Mouse (Mus musculus) 416B (cell line): ENCODE results near the gene B3gnt2.

Experiments
- DNase-seq: peaks from one replicate; pipeline ENCODE4 v3.0.0; 2011; ENCODE audit warnings: low read depth

Gene B3gnt2

DNA sequence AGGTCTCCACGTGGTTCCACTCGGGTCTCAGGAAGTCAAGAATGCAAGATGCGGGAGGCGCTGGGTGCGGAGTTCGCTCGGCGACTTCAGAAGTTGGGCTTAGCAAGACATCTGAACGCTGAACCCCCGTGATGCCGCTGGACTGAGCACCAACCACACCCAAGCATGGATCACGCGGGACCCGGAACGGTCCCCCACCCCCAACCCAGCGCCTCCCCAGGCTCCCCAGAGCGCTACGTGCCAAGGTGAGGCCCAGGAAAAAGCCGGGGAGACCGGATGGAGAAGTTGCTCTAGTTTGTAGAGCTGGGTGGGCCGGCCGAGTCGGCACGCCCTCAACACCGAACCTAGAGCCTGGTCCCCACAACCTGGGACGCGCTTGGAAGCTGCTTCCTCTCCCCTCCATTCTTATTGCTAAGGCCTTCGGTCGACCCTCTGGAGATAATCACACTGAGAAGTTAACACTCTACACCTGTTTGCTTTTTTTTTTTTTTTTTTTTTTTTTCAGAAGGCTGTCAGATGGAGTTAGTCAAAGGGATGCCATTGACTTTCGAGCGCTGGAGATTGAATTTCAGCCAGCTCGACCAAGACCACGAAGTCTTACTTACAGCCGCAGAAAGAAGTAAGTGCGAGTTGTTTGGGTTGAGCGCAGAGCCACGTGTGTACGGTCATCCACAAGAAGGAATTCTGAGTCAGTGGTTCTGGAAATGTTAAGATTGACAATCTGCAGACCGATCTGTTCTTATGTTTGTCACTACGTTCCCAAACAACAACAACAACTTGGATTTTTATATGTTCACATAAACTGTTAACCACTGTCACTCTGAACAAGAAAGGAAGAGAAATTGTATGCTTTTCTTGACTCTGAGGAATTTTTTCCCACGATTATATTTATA, at the start of gene B3gnt2:
TSS of gene B3gnt2 (minus strand) at position 627 of the 893 bp plus-strand sequence.
- no peak for DNase-seq

DNA sequence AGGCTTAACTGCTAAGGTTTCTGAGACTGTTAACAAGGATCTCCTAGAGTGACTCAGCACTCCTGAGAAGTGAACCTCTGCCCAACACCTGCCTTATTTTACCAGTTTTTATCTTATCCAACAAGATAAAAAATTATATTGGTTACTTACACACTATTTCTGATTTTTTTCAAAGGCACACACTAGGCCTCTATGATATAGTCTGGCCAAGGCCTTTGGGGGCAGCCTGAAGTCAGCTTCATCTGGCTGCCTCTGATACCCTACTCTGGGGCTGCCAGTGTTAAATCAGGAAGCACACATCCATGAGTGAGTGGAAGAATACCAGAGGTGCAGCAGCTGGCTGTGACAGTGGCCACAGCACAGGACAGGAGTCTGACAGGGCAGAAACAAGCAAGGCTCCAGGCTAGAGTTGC, 45.7 kb upstream of the B3gnt2 start:
- no peak for DNase-seq

DNA sequence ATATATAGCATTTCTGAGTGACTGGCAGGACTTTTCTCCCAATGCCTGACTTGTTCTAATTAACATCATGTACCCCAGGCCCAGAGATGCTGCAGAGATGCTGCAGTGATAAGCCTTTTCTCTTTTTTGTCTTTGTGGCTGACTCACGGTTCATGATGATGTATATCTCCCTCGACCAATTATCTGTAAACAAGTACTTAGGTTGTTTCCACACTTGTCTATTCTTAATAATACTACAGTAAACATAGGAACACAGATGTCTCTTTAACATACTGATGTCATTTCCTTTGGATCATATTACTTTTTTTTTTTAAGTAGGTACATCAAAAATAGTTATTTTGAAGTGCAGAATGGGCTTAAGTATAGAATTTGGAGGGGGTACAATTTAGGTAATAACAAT, 42.2 kb upstream of the B3gnt2 start:
- no peak for DNase-seq

DNA sequence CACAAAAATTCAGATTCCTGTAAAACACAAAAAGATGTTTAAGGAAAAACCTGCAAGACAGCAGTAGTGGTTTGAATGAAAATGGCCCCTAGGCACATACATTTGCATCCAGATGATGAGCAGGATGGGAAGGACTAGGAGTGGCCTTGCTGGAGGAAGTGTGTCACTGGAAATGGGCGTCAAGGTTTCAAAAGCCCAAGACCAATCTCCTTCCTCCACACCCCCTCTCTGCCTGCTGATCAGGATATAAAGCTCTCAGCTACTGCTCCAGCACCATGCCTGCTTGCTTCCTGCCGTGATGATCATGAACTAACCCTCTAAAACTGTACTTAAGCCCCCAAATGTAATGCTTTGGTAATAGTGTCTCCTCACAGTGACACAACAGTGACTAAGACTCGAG, 39.3 kb upstream of the B3gnt2 start:
- DNase-seq: peak; percentile 59

DNA sequence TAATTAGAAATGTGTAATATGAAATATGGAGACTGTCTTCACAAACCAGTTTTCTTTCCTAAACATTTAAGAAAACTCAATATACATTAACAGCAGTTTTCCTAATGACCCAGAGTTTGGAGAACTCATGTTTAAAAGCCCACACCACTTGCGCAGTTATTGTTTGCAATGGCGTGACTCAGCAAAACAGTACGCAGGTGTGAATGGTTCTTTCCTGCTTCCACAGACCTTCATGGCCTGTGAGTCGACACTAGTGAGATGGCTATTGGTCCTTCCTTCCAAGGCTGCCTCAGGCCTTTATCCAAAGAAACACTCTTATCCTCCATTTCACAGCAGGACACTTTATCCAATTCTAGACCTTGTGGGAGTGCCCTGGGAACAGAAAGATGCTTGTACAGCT, 36.9 kb upstream of the B3gnt2 start:
- no peak for DNase-seq

DNA sequence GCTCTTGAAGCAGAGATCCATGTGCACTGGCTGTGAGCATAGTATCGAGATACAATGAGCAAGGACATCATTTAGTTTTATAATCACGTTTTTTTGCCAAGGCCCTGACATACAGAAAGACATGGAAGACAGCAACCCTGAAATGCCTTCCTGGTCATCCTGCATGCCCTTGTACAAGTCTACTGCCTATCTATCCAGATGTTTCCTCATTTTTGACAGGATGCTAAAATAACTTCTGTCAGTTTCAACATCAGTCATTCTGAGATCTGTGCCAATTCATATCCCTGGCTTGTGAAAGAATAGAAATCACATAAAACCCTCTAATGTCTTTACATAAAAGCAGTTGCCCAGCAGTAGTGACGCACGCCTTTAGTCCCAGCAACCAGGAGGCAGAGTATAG, 36.4 kb upstream of the B3gnt2 start:
- peak; percentile 60 for DNase-seq

DNA sequence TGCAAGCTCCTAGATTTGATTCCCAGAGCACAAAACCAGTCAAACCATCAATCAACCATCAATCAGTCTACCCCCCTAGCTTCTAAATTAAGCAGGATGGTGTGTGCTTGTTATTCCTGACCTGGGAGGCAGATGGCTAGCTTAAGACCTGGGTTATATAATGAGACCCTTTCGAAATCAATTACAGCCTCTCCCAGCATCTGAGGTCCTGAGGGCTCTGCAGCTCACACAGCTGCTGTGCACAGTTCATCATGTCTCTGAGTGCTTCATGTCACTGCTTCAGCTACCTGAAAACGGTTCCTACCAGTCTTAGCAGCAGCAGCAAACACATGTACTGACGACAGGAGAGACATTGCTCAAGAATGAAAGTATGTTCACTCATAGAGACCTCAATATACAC, 32.3 kb upstream of the B3gnt2 start:
- DNase-seq: no peak

DNA sequence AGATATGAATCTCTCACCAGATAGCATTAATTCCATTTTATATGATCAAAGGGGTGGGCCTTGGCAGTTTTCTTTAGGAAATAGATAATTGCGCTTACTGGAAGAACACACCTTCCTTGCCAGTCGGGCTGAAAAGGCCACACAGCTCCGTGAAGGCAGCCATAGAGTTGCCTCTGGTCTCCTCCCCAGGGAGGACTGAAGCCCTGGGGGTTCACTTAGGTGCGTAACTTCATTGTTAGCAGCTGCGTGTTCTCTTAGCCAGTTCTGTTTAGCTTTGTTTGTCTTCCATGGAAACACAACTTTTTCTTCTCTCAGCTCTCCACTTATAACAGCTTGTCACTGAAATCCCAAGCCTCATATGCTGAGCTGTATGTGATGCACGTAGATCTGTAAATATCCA, 31.7 kb upstream of the B3gnt2 start:
- no peak for DNase-seq

DNA sequence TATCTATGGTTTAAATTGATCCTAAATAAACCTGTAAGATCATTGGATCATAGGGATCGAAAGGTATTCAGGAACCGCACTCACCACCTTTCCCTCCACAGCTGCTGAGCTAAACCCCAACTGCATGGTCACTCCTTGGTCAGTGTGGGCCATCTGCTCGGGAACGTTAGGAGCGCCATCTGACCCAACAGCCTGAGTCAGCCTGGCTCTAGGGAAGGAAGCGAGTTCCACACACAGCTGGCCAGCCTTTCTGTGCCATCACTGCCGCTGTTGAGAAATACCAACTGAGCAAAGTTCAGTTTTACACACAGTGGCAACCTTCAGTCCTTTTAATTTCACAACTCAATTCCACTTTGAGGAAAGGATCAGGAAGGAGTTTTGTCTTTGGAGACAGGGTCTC, 31.1 kb upstream of the B3gnt2 start:
- DNase-seq: peak; percentile 79

DNA sequence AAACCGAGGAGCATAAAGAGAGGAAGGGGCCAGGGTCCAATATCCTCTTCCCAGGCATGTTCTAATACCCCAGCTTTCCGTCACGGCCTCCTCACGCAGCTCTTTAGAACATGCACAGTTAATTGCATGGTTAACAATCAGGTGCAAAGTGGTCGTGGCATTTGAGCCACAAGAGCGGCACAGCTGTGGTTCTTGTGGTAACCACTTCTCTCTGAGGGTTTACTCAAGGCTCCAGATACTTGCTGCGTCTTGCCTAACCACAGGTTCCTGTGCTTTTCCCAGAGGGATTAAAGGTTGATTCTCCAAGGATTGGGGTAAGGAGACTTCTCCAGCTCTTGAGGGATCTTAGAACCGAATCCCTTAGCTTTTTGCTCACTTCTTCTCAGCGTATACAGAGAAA, 30.5 kb upstream of the B3gnt2 start:
- peak; percentile 62 for DNase-seq

DNA sequence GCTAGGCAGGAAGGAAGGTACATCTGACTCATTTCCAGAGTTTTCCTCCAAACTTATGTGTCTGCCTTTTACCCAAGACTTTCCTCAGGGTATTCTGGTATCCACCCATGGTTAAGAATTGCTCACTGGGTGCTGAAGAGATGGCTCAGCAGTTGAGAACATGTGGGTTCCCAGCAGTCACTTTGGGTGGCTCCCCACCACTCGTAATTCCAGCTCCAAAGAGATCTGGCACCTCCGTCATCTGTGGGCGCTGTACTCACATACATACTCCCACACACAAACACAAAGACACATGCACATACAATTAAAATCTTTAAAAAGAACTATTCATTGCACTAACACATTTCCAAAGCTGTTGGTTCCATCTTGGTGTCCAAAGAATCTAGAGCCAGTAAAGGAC, 28.5 kb upstream of the B3gnt2 start:
- peak; percentile 51 for DNase-seq

DNA sequence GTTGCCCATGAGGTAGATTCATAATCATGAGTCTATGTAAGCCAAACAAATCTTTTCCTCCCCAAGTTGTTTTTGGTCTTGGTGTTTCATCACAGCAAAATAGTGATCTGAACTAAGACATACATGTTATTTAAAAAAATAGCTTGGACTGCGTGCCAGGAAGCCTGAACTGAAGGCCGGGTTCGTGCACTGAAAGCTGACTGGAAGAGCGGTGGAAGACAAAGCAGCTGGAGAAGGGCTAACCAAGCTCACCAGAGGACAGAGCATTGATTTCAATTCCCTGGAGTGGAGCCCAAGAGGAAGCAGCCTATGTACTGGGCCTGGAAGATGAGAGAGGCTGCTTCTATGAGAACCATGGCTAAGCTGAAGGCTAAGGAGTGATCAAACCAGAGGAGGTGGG, 26.2 kb upstream of the B3gnt2 start:
- DNase-seq: no peak

DNA sequence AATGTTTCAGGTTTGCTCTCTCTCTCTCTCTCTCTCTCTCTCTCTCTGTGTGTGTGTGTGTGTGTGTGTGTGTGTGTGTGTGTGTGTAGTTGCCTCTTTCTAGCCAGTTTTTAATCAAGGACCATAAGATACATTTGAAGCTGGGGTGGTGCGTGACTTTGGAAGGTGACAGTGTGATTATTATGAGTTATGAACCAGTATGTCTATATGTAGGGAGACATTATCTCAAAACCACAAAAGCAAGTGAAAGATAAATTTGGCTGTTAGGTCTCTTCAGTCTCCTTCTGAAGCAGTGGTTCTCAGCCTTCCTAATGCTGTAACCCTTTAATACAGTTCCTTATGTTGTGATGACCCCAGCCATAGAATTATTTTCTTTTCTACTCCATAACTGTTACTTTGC, 24.6 kb upstream of the B3gnt2 start:
- DNase-seq: no peak

DNA sequence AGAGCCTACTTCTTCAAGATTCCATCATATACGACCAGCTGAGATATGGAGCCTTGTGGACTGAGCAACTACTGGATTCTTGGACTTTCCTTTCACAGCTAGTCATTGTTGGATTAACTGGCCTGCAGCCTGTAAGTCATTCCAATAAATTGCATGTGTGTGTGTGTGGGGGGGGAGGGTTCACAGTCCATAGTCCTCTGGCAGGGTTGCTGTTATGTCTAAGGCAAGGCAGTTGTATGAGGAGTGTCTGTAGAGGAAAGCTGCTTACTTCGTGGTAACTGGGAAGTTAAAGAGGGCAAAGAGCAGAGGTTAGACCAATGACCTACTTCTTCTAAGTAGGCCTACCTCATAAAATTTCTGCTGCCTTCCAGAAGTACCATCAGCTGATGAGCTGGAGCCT, 22.9 kb upstream of the B3gnt2 start:
- no peak for DNase-seq

DNA sequence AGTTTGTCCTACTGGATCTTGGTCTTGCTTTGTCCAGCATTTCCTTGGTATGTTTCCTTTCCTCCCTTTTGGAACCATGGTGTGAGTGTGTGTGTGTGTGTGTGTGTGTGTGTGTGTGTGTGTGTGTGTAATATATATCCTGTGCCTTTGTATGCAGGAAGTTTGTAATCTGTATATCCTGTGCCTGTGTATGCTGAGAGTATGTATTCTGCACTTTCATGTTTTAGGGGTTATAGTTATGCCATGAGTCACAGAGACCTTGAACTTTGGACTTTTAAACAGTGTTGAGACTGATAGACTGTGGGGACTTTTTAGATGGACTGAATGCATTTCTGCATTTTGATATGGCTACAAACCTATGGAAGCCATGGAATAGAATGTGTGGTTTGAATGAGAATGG, 22.2 kb upstream of the B3gnt2 start:
- peak; percentile 34 for DNase-seq

DNA sequence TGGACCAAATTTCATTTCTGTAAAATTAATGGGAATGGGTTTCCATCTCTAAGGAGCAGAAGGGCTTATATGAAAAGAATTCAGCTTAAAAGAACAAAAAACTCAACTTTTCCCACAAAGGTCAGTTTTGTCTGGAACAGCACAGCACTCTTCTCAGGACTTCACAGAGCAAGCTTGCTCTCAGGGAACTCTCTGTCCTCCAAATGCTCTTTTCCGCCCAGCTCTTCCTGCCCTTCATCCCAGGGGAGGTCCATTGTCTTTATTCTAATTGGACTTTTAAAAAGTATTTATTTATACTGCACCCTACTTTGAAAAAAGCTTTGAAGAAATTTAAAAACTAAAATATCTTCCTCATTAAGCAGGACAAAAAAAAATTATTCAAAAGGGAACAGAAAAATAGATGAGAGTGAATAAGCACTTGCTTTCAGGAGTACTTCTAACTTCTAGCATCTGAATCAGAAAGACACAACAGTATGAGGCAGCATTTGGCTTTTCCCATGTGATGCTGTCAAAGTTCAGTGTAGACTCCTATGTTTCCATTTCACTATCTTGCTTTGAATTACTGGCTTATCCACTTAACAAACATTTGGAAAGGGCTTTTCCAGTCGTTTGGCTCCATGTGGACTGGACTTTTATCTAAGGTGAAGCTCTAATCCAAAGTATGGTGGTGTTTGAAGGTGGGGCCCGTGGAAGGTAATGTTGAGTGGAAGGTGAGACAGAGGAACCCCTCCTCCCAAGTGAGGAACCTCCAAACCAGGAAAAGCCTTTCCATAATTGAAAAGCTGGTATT, 19.8 kb upstream of the B3gnt2 start:
- DNase-seq: no peak

DNA sequence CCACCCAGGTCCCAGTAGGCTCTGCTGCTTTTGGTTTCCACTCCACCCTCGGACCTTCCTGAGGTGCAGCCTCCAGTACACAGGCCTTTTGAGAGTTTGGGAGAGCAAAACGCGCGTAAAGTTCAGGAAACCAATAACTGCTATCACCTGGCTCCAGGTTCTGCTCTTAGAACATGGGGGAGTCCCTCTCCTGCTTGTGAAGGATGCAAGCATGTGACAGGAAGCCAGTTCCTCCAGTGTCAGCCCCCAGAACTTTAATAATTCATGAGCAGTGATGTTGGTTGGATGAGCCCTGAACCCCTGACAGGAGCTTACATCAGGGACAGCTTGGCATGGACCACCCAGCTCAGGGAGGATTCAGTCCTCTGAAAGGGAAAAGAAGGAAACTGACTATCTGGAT, 18.9 kb upstream of the B3gnt2 start:
- DNase-seq: no peak

DNA sequence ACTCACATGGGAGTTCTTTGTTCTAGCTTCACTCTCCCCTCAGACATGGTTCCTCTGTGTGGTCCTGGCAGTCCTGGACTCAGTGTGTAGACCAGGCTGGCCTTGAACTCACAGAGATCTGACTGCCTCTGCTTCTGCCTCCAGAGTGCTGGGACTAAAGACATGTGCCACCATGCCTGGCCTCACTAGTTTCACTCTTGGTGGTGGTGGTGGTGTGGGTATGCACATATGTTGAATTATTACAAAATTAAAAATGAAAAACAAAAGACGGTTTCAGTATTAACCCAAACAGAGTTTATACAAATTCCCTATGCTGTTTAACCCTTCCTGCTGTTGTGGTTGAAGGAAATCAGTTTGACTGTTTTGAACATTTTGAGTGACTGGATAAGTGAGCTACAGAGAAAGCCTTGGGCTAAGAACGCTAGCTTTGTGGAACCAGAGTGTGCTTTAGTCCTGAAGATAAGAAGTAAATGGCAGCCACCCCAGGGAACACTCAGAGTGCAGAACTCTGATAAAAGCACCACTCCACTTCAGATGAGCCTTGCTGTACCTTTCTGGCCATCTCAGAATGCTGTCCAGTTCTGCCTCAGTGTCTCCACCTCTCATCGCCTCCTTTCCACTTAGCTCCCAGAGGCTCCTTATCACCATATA, 16.0 kb upstream of the B3gnt2 start:
- no peak for DNase-seq

DNA sequence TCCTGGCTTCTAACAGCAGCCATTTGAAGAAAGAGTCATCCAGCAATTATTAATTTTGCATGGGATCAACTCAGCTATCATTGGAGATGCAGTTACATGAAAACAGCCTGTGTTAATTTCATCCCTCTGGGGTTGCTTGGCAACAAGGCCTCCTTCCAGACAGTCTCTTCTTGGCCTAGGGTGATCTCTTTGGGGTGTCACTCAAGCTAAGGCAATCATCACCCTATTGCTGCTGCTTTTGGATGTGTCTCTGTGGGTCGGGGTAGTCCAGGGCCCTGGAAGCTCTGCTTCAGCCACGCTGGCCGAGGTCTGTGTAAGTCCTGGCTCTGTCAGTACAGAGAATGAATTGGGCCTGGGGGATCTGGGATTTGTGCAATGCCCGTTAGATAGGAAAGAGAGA, 14.5 kb upstream of the B3gnt2 start:
- DNase-seq: no peak

DNA sequence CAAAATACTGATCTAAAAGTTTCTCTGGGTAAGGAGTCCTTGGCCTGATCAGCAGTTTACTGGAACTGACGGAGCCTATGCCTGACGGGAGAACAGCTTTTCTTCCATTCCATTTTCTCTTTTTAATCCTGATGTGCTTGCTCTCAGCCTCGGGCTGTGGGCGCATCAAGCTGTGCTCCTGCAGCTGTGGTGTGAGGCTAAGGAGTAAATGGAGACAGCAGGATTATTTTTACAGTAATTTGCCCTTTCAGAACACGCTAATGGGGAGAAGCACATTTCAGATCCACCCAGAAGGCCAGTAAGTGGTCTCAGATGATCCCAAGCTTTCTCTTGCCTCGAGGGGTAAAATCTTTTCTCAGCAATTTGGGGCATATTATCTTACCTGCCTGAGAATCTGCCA, 14.0 kb upstream of the B3gnt2 start:
- no peak for DNase-seq

DNA sequence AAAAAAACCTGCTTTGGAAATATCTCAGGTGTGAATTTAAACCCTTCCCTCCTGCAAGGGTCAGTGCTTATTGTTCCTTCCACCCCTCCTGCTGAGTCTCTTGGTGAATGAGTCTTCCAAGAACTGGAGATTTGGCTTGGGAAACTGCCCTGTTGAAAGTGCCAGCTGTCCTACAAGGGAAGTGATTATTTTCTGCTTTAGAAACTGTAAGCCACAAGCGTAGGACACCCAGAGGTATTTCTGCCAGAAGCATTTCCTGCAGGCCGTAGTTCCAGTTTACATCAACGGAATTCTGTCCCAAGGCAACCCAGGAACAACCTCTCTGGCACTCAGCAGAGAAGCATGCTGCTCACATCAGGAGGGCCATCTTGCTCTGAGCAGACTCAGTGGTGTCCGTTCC, 12.6 kb upstream of the B3gnt2 start:
- no peak for DNase-seq

DNA sequence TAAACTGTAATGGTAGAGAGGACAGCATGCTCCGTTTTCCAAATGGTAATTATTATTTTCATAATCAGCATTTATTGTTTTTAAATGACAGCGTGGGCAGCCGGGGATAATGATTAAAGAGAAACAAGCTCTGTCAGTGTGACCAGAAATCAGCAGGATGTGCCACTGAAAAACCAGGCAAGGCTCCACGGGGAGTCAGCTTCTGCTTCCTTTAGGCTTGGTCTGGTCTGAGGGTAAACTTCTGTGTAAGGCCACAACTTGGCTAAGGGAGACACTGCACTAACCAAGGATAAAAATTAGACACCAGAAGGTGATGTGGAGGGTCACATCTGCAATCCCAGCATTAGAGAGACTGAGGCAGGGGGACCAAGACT, 11.5 kb upstream of the B3gnt2 start:
- no peak for DNase-seq
